Mouse (Mus musculus) mouse trophoblast stem cell (cell line): Measurements from ENCODE around the gene Pgam5.

ENCODE experiments used
- in situ Hi-C, 2 experiments: fragments of 300-500 bp; cut with MseI, MboI; formaldehyde crosslinking; loops; 2 replicates in 1 of 2; 3 replicates in 1 of 2; pipeline ENCODE4 v1.15.1; 2025

The Pgam5 gene

GRCm38 (mm10) chr5:110230401-110230779 lies 39.3 kb downstream of the Pgam5 start:
- in situ Hi-C loops: no loop called here

GRCm38 (mm10) chr5:110227336-110227883 lies 42.3 kb downstream of the Pgam5 start:
- in situ Hi-C loops: no loop called here

GRCm38 (mm10) chr5:110225056-110225455 lies 44.7 kb downstream of the Pgam5 start:
- in situ Hi-C loops: no loop called here

- in situ Hi-C loops: no loop called here
Observed at GRCm38 (mm10) chr5:110222757-110223156, 47.0 kb downstream of the Pgam5 start.

- in situ Hi-C loops: no loop called here
Observed at GRCm38 (mm10) chr5:110220331-110220730, 49.4 kb downstream of the Pgam5 start.

- in situ Hi-C loops: no loop called here
Observed at GRCm38 (mm10) chr5:110216780-110217179, 52.9 kb downstream of the Pgam5 start.

GRCm38 (mm10) chr5:110211312-110211711 lies 58.4 kb downstream of the Pgam5 start:
- in situ Hi-C loops: no loop called here
